Mouse (Mus musculus) frontal cortex, adult 2 months (tissue): ENCODE measurements around the gene Bcr. TPM values are rescaled to one million over a fixed set of nuclear protein-coding genes. Genes with fewer than 3 reads are reported as not detected.

Experiments
- DNase-seq, 2 experiments: peaks; one replicate each; pipeline ENCODE4 v3.0.0; 2022; ENCODE audit warnings: low spot score in 1 of 2; ENCODE audit errors: extremely low spot score in 1 of 2
- polyA plus RNA-seq: library from polyadenylated mRNA; depleted of rRNA; stranded (reverse); fragments of >200 nt; gene quantifications from 2 replicates; pipeline ENCODE4 v1.2.3, GENCODE M21; 2012

Gene Bcr
- polyA plus RNA-seq, 1 experiment = 69.4 TPM

DNA sequence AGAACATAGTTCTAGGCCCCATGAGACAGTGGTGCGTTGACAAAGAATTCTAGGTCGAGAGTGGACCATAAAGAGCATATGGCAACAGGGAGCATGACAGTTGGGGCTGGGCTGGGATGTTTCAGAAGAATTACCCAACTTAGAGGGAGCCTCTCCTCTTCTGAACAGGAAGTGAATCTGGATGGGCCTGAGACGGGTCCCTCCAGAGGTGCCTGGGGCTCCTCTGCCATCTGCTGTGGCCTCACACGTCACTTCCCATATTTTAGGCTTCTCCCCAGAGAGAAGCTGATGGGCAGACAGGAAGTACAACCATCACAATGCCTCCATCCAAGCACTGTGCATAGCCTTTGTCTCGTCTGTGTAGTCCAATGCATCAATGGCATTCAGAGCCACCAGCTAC lies 4.7 kb upstream of the Bcr start:
- no peak for DNase-seq

GRCm38 (mm10) chr10:75056255-75056654 lies 4.1 kb upstream of the Bcr start:
- peak in 1 of 2 experiments; percentile 47 for DNase-seq

GRCm38 (mm10) chr10:75058336-75058735 lies 2.1 kb upstream of the Bcr start:
- no peak for DNase-seq

GRCm38 (mm10) chr10:75058761-75059395 lies 1.5 kb upstream of the Bcr start:
- DNase-seq = no peak

GRCm38 (mm10) chr10:75059396-75059795 lies 996 bp upstream of the Bcr start:
- peak; percentile 54 to 91 for DNase-seq

DNA sequence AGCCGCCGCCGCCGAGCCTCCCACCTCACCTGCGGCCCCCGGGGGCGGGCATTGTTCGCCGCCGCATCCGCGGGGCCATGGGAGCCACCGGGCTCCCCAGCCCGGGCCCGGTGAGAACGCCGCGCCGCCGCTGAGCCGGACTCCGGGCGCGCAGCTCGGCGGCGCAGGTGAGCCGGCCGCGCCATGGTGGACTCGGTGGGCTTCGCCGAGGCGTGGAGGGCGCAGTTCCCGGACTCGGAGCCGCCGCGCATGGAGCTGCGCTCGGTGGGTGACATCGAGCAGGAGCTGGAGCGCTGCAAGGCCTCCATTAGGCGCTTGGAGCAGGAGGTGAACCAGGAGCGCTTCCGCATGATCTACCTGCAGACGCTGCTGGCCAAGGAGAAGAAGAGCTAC lies 447 bp downstream of the Bcr start:
- no peak for DNase-seq

DNA sequence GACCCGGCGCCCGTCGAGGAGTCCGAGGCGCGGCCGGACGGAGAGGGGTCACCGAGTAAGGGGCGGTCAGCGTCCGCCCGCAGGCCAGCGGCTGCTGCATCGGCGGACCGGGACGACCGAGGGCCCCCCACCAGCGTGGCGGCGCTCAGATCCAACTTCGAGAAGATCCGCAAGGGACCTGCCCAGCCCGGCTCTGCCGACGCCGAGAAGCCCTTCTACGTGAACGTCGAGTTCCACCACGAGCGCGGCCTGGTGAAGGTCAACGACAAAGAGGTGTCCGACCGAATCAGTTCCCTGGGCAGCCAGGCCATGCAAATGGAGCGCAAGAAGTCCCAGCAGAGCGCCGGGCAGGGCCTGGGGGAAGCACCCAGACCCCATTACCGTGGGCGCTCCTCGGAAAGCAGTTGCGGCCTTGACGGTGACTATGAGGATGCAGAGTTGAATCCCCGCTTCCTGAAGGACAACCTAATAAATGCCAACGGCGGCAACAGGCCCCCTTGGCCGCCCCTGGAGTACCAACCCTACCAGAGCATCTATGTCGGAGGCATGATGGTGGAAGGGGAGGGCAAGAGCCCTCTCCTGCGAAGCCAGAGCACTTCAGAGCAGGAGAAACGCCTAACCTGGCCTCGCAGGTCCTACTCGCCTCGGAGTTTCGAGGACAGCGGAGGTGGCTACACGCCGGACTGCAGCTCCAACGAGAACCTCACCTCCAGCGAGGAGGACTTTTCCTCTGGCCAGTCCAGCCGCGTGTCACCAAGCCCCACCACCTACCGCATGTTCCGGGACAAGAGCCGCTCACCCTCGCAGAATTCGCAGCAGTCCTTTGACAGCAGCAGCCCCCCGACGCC lies 1.2 kb downstream of the Bcr start:
- no peak for DNase-seq

- no peak for DNase-seq
Measured at GRCm38 (mm10) chr10:75062189-75062561, 1.8 kb downstream of the Bcr start.

DNA sequence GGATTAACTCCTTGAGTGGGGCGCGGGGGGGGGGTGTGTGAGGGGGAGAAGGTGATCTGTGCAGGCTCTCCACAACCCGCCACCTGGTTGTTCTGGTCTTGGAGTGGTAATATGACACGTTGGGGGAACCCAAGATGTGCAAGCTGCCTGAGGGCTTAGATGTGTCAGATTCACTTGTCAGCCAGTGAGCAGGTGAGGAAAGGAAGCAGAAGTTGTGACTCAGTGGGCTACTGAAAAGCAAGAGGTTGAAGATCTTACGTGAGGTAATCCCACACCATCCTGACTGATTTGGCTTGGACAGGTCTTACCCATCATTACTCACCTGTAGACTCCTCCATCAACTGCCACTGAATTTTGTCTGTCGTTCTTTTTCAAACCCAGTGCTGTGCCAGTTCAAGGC lies 2.2 kb downstream of the Bcr start:
- no peak for DNase-seq

DNA sequence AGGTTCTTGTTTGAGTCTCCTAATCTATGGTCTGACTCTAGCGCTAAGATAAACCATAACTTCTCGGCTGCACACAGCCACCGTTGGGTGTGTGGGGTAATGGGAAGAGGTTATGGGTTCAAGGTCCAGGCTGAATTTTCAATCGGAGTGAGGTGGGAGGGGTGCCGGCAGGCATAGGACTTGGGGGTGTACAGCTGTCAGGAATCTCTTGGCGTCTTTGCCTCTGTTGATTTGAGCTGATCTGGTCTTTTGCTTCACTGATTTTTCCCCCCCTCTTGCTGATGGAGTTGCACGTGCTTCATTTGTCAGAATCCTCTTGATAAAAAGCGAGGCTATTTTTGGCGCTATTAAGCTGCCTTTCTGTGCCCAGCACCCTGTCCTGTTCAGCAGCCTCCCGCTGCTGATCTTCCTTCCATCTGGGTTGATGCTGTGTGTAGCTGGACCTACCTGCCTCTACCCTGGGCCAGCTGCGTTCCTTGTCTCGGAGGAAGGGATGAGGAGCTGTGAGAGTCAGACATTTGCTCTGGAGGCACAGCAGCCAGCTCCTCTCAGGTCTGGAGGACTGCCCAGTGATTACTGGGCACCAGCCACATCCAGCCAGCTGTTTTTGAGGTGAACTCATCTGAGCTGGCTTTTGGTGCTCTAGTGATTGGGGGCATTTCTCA lies 3.0 kb downstream of the Bcr start:
- no peak for DNase-seq

GRCm38 (mm10) chr10:75065691-75066090 lies 5.3 kb downstream of the Bcr start:
- DNase-seq = no peak

DNA sequence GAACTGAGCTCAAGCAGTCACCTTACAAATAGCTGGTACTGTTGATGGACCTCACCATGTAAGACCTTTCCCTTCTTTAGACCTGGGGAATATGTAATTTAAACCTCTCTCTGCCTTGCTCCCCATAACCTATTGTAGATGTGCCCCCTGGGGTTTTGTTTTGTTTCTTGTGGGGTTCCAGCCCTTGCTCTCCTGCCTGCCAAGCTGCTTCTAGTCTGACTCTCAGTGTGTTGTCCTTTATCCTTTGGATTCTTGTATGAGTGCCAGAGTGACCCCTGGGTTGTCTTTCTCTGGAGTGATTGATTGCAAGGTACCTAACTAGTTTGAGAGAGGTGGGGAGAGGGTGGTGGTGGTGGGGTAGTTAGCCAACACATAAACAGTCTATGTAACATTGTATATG lies 7.1 kb downstream of the Bcr start:
- no peak for DNase-seq

- DNase-seq = no peak
Measured at GRCm38 (mm10) chr10:75068086-75068485, 7.7 kb downstream of the Bcr start.

DNA sequence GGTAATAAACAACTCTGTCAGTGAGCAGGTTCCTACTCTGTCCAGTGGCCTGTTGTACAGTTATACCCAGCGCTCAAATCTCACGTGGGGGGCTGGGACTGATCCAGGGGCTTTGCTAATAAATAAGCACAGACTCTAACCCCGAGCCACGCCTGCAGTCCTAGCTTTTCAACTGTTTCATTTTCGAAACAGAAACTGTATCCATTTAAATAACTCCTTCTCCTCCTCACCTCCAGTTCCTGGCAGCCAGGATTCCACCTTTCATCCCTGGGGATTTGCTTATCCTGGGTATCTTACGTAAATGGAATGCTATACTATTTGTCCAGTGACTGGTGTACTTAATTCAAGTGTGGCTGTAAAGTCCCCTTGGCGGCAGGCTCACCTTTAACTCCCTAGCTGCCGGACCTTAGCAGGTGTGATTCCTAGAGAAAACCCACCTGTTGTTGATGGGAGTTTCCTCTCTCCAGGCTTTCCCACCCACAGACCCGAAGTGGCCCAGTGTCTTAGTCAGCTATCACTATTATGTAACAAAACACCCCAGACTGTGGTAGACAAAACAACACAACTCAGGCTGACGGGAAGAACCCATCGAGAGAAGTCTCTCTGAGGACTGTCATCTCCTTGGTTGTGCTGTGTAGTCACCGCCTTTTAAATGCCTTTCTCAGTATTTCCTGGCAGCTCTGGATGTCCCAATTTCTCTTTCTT lies 8.4 kb downstream of the Bcr start:
- DNase-seq = no peak

- DNase-seq = no peak
Measured at GRCm38 (mm10) chr10:75070281-75070976, 10.0 kb downstream of the Bcr start.

- DNase-seq = no peak
Measured at GRCm38 (mm10) chr10:75075665-75076064, 15.3 kb downstream of the Bcr start.

DNA sequence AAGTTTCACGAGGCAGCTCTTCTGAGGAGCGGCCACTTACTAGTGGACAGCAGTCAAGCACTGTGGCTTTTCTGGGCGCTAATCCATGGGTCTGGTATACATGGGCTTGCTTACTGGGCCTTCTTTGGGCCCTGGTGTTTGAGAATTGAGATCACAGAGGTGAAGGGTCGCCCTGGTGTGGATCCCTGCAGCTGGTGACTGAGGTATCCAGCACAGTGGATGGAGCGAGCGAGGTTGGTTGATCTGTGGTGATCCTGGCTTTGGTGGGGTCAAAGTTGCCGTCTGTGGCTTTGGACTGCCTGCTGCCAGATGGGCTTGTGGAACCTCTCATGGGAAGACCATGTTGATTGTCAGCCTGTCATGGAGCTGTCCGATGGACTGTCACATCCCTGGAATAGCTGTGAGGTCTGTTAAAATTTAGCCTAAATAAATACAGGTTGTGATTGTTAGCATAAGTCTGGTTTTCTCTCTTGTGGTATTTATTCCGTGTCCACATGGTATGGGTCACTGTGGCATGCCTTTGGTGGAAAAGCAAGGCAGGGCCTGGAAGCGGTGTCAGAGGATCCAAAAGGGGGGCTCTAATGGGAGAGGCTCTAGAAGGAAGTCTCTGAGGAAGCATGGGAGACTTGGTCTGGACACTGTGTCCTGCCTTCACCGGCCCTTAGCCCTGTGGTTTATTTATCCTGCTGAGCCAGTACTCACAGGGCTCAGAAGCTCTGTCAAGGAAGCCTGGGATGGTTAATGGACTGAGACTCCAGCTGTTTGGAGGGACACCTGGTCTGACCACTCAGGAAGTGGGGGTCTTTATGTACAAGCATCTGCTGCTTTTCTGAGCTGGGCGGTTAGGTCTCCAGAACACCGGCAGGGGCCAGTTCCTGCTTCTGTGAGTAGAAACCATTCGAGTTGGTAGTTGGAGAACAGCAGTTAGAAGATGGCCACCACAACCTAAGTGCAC lies 18.1 kb downstream of the Bcr start:
- no peak for DNase-seq

- no peak for DNase-seq
Measured at GRCm38 (mm10) chr10:75085330-75085729, 24.9 kb downstream of the Bcr start.

DNA sequence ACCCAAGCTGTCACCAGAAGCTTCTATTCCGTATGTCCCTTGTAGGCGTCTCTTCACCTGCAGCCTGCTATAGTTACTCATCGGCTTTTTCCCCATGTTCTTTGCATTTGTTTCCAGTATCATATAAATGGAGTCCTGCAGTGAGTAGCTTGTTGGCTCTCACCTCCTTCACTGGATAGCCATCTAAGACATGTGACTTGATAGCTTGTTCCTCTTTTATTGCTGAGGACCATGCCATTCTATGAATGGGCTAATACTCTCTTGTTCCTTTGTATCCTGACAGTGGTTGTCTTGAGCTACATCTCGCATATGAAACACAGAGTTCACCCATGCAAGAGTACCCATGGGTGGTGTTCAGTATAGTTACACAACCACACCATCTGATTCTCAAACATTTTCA lies 28.1 kb downstream of the Bcr start:
- DNase-seq = no peak
